Mouse (Mus musculus): ENCODE results near the gene Ap1s1. TPM values are rescaled to one million over a fixed set of nuclear protein-coding genes. Genes with fewer than 3 reads are reported as not detected.

Gene Ap1s1
- polyA plus RNA-seq, 1 experiment from 2014 or later = 160 TPM

- TF ChIP-seq CTCF (IDR thresholded peaks at IDR 0.05; ENCODE audit: low read depth) = no peak
- ATAC-seq (replicated peaks; ENCODE audit: low FRiP score, low read depth) (no peak), DNase-seq (ENCODE audit: low spot score) (peak; percentile 16)
Observed at GRCm38 (mm10) chr5:136987934-136988271, 58.0 kb downstream of the Ap1s1 start, which contains the start of gene Znhit1. Znhit1 (minus strand) TSS chr5:136988021.

GRCm38 (mm10) chr5:136987138-136987933 lies 58.6 kb downstream of the Ap1s1 start:
- peak; percentile 59 for ATAC-seq (replicated peaks; ENCODE audit: low FRiP score, low read depth)
- peak overlapping the region; percentile 83 for H3K9ac ChIP-seq (ENCODE audit: low read depth, low read length)
- TF ChIP-seq CTCF (IDR thresholded peaks at IDR 0.05; ENCODE audit: low read depth) = no peak; the same call in 1 of the 2 replicates
- under 1% methylated on average over 67 of the region's 67 CpGs for WGBS
- H3K27me3 ChIP-seq (ENCODE audit: insufficient read depth, low read length) = no peaks in the 10 kb centered on the region
- H3K4me1 ChIP-seq (replicated peaks; ENCODE audit: insufficient read depth, low read length) = peaks cover 5% of the 10 kb centered on the region
- H3K4me2 ChIP-seq (ENCODE audit: low read length) = peak overlapping the region; percentile 81
- peak overlapping the region; percentile 90 for H3K4me3 ChIP-seq (replicated peaks; ENCODE audit: low read depth, low read length)
- H3K9me3 ChIP-seq (replicated peaks; ENCODE audit: low read length) = no peaks in the 10 kb centered on the region
- H3K27ac ChIP-seq = peak overlapping the region; percentile 89
- H3K36me3 ChIP-seq (ENCODE audit: insufficient read depth, low read length) = peaks cover 23% of the 10 kb centered on the region
- peak; percentile 82 for DNase-seq (ENCODE audit: low spot score)

More at GRCm38 (mm10) chr5:136987934-136988271, 58.0 kb downstream of the Ap1s1 start, which contains the start of gene Znhit1:
- peaks cover 5% of the 10 kb centered on the region for H3K4me1 ChIP-seq (replicated peaks; ENCODE audit: insufficient read depth, low read length)
- H3K9ac ChIP-seq (ENCODE audit: low read depth, low read length) = peak within 1 kb of the TSS; percentile 83
- peak within 1 kb of the TSS; percentile 90 for H3K4me3 ChIP-seq (replicated peaks; ENCODE audit: low read depth, low read length)
- peak within 1 kb of the TSS; percentile 89 for H3K27ac ChIP-seq
- H3K27me3 ChIP-seq (ENCODE audit: insufficient read depth, low read length) = no peaks in the 10 kb centered on the region
- H3K36me3 ChIP-seq (ENCODE audit: insufficient read depth, low read length) = peaks cover 27% of the 10 kb centered on the region
- WGBS = 2% methylated on average over 12 of the region's 12 CpGs
- H3K4me2 ChIP-seq (ENCODE audit: low read length) = peak within 1 kb of the TSS; percentile 81
- no peaks in the 10 kb centered on the region for H3K9me3 ChIP-seq (replicated peaks; ENCODE audit: low read length)

DNA sequence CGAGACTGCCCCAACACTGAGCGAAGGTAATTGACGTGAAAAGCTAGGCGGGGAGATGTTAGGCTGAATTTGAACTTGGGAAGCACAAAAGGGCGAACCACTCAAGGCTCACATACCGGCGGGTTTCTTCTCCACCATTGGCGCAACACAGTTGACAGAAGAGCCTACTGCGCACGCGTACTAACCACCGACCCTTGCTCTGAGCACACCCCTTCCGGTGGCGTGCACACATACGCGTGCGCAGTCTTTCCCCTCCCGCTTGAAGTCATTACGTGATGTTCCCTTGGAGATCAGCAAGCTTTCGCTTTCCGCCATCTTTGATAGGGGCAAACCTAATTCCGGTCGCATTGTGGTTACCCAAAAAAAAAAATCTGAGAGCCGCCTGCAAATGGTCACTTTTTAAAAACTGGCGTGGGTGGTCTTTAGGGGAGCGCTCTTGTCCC lies 59.2 kb downstream of the Ap1s1 start, which contains the start of gene Plod3:
Gene Plod3 (plus strand): TSS at position 325 of the 443 bp plus-strand sequence.
- Histone ChIP-seq H3K27me3 (ENCODE audit: insufficient read depth, low read length) (no peaks in the 10 kb centered on the region), H3K27ac (peak within 1 kb of the TSS; percentile 89), H3K4me2 (ENCODE audit: low read length) (peak within 1 kb of the TSS; percentile 81), H3K9me3 (replicated peaks; ENCODE audit: low read length) (no peaks in the 10 kb centered on the region), H3K4me1 (replicated peaks; ENCODE audit: insufficient read depth, low read length) (peaks cover 5% of the 10 kb centered on the region), H3K36me3 (ENCODE audit: insufficient read depth, low read length) (peaks cover 21% of the 10 kb centered on the region), H3K9ac (ENCODE audit: low read depth, low read length) (peak within 1 kb of the TSS; percentile 83), H3K4me3 (replicated peaks; ENCODE audit: low read depth, low read length) (peak within 1 kb of the TSS; percentile 90)
- DNase-seq (ENCODE audit: low spot score) (peak; percentile 100), ATAC-seq (replicated peaks; ENCODE audit: low FRiP score, low read depth) (peak; percentile 89)
- no peak; the same call in 1 of the 2 replicates for TF ChIP-seq CTCF (IDR thresholded peaks at IDR 0.05; ENCODE audit: low read depth)
- under 1% methylated on average over 26 of the region's 26 CpGs for WGBS

MicroRNA genes within 50 kb of the gene (microRNA counts, 519-probe panel; counts per million panel counts)
- 330 counts per million, percentile 68 among the panel's probes with 10 or more counts for microRNA mmu-miR-702

Small RNAs within 50 kb of the gene (microRNA-seq; reads per million reads assigned to microRNA genes)
- 10.2 reads per million, percentile 23 among the genes with 10 or more reads in this experiment for gene Mir702

Other genes with a start within 250 kb of the Ap1s1 start
- 39.1 and 47.1 TPM in 2 replicates for gene Col26a1, start 162.9 kb downstream of the Ap1s1 start, polyA plus RNA-seq (2015; fragmentation: Nextera tagmentation; extraction: Ambion mirVana)
- gene Ift22, start 138.0 kb downstream of the Ap1s1 start, polyA plus RNA-seq (2015; fragmentation: Nextera tagmentation; extraction: Ambion mirVana) = 74.4 and 75.8 TPM in 2 replicates
- gene Fis1, start 92.9 kb downstream of the Ap1s1 start, polyA plus RNA-seq (2015; fragmentation: Nextera tagmentation; extraction: Ambion mirVana) = 362 and 384 TPM in 2 replicates
- 11.9 and 12.6 TPM in 2 replicates for gene Cldn15, start 79.5 kb downstream of the Ap1s1 start, polyA plus RNA-seq (2015; fragmentation: Nextera tagmentation; extraction: Ambion mirVana)
- gene Plod3, start 59.1 kb downstream of the Ap1s1 start, polyA plus RNA-seq (2015; fragmentation: Nextera tagmentation; extraction: Ambion mirVana) = 30.6 and 32.0 TPM in 2 replicates
- 86.5 and 91.1 TPM in 2 replicates for gene Znhit1, start 58.1 kb downstream of the Ap1s1 start, polyA plus RNA-seq (2015; fragmentation: Nextera tagmentation; extraction: Ambion mirVana)
- 0.21 and 0.42 TPM in 2 replicates for gene Vgf, start 19.7 kb downstream of the Ap1s1 start, polyA plus RNA-seq (2015; fragmentation: Nextera tagmentation; extraction: Ambion mirVana)
- 0.05 and 0.13 TPM in 2 replicates for gene Serpine1, start 26.1 kb upstream of the Ap1s1 start, polyA plus RNA-seq (2015; fragmentation: Nextera tagmentation; extraction: Ambion mirVana)
- 7.9 and 9.2 TPM in 2 replicates for gene Trim56, start 70.1 kb upstream of the Ap1s1 start, polyA plus RNA-seq (2015; fragmentation: Nextera tagmentation; extraction: Ambion mirVana)
- 0.24 TPM in 2 replicates for gene Muc3, start 103.2 kb upstream of the Ap1s1 start, polyA plus RNA-seq (2015; fragmentation: Nextera tagmentation; extraction: Ambion mirVana)
- 0.09 and 0.13 TPM in 2 replicates for gene Muc3a, start 166.3 kb upstream of the Ap1s1 start, polyA plus RNA-seq (2015; fragmentation: Nextera tagmentation; extraction: Ambion mirVana)
- gene Ache, start 241.4 kb upstream of the Ap1s1 start, polyA plus RNA-seq (2015; fragmentation: Nextera tagmentation; extraction: Ambion mirVana) = 6.5 and 7.4 TPM in 2 replicates
- gene Ufsp1, start 248.5 kb upstream of the Ap1s1 start, polyA plus RNA-seq (2015; fragmentation: Nextera tagmentation; extraction: Ambion mirVana) = 11.4 and 12.8 TPM in 2 replicates